Mouse (Mus musculus): Measurements from ENCODE around the gene Pabpc4l. TPM values are rescaled to one million over a fixed set of nuclear protein-coding genes. Genes with fewer than 3 reads are reported as not detected.
A peak's percentile ranks its signal among the peaks of the same experiment; 100 is the strongest.
"Not testable (repeated sequence)": the region's sequence is repeated elsewhere in the genome, so short reads cannot be mapped to it uniquely, and the experiment has no call there.

The Pabpc4l gene
- polyA plus RNA-seq (2015; fragmentation: Nextera tagmentation; extraction: Ambion mirVana) = 2.0 and 2.1 TPM in 2 replicates

GRCm38 (mm10) chr3:46447481-46448265, at the start of gene Pabpc4l:
Gene Pabpc4l (minus strand): TSS chr3:46448219.
- Histone ChIP-seq H3K9ac (peak within 1 kb of the TSS; percentile 61), H3K27me3 (replicated peaks) (no peaks in the 10 kb centered on the region), H3K36me3 (replicated peaks) (no peaks in the 10 kb centered on the region), H3K4me2 (peak within 1 kb of the TSS; percentile 100), H3K4me1 (peaks cover 12% of the 10 kb centered on the region; the same call in 1 of the 2 replicates), H3K4me3 (peak within 1 kb of the TSS; percentile 47), H3K9me3 (no peaks in the 10 kb centered on the region), H3K27ac (no peak within 1 kb of the TSS)
- peak; percentile 93 for ATAC-seq (replicated peaks)
- under 1% methylated on average over 37 of the region's 37 CpGs for WGBS

- Histone ChIP-seq H3K4me1 (no peaks in the 10 kb centered on the region), H3K36me3 (replicated peaks) (no peaks in the 10 kb centered on the region), H3K4me2 (no peak overlapping the region), H3K4me3 (no peak overlapping the region), H3K9me3 (no peaks in the 10 kb centered on the region), H3K27ac (no peak overlapping the region), H3K27me3 (replicated peaks) (no peaks in the 10 kb centered on the region), H3K9ac (no peak overlapping the region)
- 50% methylated on average over 5 of the region's 5 CpGs for WGBS
- peak; percentile 86 for ATAC-seq (replicated peaks)
Observed at GRCm38 (mm10) chr3:46490989-46491259, 42.9 kb upstream of the Pabpc4l start.

GRCm38 (mm10) chr3:46490132-46490988, 42.3 kb upstream of the Pabpc4l start:
- no peaks in the 10 kb centered on the region for H3K36me3 ChIP-seq (replicated peaks)
- H3K9me3 ChIP-seq = no peaks in the 10 kb centered on the region
- 48% methylated on average over 15 of the region's 15 CpGs for WGBS
- H3K4me3 ChIP-seq = no peak overlapping the region
- no peak overlapping the region for H3K9ac ChIP-seq
- H3K4me1 ChIP-seq = no peaks in the 10 kb centered on the region
- no peak overlapping the region for H3K27ac ChIP-seq
- no peaks in the 10 kb centered on the region for H3K27me3 ChIP-seq (replicated peaks)
- H3K4me2 ChIP-seq = peak overlapping the region; percentile 2; the same call in 1 of the 2 replicates
- peak; percentile 75 for ATAC-seq (replicated peaks)

- not testable (repeated sequence) for H3K27ac ChIP-seq; H3K36me3 ChIP-seq (replicated peaks); ATAC-seq (replicated peaks); H3K9ac ChIP-seq; H3K4me2 ChIP-seq; H3K9me3 ChIP-seq; H3K4me1 ChIP-seq; H3K4me3 ChIP-seq; H3K27me3 ChIP-seq (replicated peaks)
- WGBS = 86% methylated on average over 1 of the region's 1 CpGs
Observed at GRCm38 (mm10) chr3:46486091-46486490, 38.1 kb upstream of the Pabpc4l start.

- Histone ChIP-seq H3K4me2 (peak overlapping the region; percentile 100), H3K4me1 (peaks cover 12% of the 10 kb centered on the region; the same call in 1 of the 2 replicates), H3K4me3 (peak overlapping the region; percentile 47), H3K27me3 (replicated peaks) (no peaks in the 10 kb centered on the region), H3K36me3 (replicated peaks) (no peaks in the 10 kb centered on the region), H3K27ac (no peak overlapping the region), H3K9ac (no peak overlapping the region), H3K9me3 (no peaks in the 10 kb centered on the region)
- WGBS = 13% methylated on average over 5 of the region's 5 CpGs
- ATAC-seq (replicated peaks) = peak; percentile 21
Observed at GRCm38 (mm10) chr3:46448266-46448532, 180 bp upstream of the Pabpc4l start.

- H3K27ac ChIP-seq = no peak overlapping the region
- no peak overlapping the region for H3K9ac ChIP-seq
- H3K9me3 ChIP-seq = no peaks in the 10 kb centered on the region
- no peaks in the 10 kb centered on the region for H3K36me3 ChIP-seq (replicated peaks)
- no peaks in the 10 kb centered on the region for H3K27me3 ChIP-seq (replicated peaks)
- H3K4me3 ChIP-seq = no peak overlapping the region
- no peaks in the 10 kb centered on the region for H3K4me1 ChIP-seq
- H3K4me2 ChIP-seq = no peak overlapping the region
- ATAC-seq (replicated peaks) = no peak
Observed at GRCm38 (mm10) chr3:46431416-46431815, 16.6 kb downstream of the Pabpc4l start.

Data from midbrain, embryonic 15.5 days (tissue).